Mouse (Mus musculus): Measurements from ENCODE around the gene Rfx8. TPM values are rescaled to one million over a fixed set of nuclear protein-coding genes. Genes with fewer than 3 reads are reported as not detected.

Rfx8 gene
- polyA plus RNA-seq, 1 experiment: 0.16 TPM

- Histone ChIP-seq H3K36me3 (ENCODE audit: control insufficient read depth, insufficient read depth) (no peaks in the 10 kb centered on the region), H3K27me3 (ENCODE audit: control insufficient read depth, insufficient read depth, insufficient read length) (no peaks in the 10 kb centered on the region), H3K4me3 (no peak overlapping the region), H3K4me2 (ENCODE audit: low read depth) (no peak overlapping the region), H3ac (ENCODE audit: control insufficient read depth, insufficient read length) (no peak overlapping the region), H3K79me2 (ENCODE audit: control insufficient read depth, insufficient read depth) (no peaks in the 10 kb centered on the region)
- TF ChIP-seq POLR2AphosphoS2 (IDR thresholded peaks at IDR 0.05; ENCODE audit: insufficient read length, low read depth) (no peak), E2F4 (IDR thresholded peaks at IDR 0.05; ENCODE audit: insufficient read depth) (no peak), MAX (IDR thresholded peaks at IDR 0.05; ENCODE audit: low read depth) (no peak), REST (IDR thresholded peaks at IDR 0.05; ENCODE audit: insufficient read depth, insufficient read length) (no peak), MYOD1 (IDR thresholded peaks at IDR 0.05; ENCODE audit: control insufficient read depth in 1 of 3, insufficient read length in 2 of 3, low read depth in 2 of 3) (no peak), MYOG (IDR thresholded peaks at IDR 0.05; ENCODE audit: control insufficient read depth in 1 of 3, insufficient read depth in 1 of 3, insufficient read length in 2 of 3, low read depth in 2 of 3) (no peak), TCF12 (IDR thresholded peaks at IDR 0.05; ENCODE audit: insufficient read depth, poor library complexity, severe bottlenecking) (no peak), USF1 (IDR thresholded peaks at IDR 0.05; ENCODE audit: low read depth) (no peak), SRF (IDR thresholded peaks at IDR 0.05; ENCODE audit: control insufficient read depth, insufficient read length, low read depth) (no peak), CEBPB (IDR thresholded peaks at IDR 0.05; ENCODE audit: insufficient read depth, poor library complexity, severe bottlenecking) (no peak), TCF3 (IDR thresholded peaks at IDR 0.05; ENCODE audit: insufficient read length, low read depth) (no peak), POLR2A (IDR thresholded peaks at IDR 0.05; ENCODE audit: insufficient read length, low read depth) (no peak)
Measured at GRCm38 (mm10) chr1:39618524-39618923, 102.3 kb downstream of the Rfx8 start.

GRCm38 (mm10) chr1:39615526-39615925 lies 105.3 kb downstream of the Rfx8 start:
- Histone ChIP-seq H3K4me3 (no peak overlapping the region), H3K27me3 (ENCODE audit: control insufficient read depth, insufficient read depth, insufficient read length) (no peaks in the 10 kb centered on the region), H3K79me2 (ENCODE audit: control insufficient read depth, insufficient read depth) (no peaks in the 10 kb centered on the region), H3K4me2 (ENCODE audit: low read depth) (no peak overlapping the region), H3K36me3 (ENCODE audit: control insufficient read depth, insufficient read depth) (no peaks in the 10 kb centered on the region), H3ac (ENCODE audit: control insufficient read depth, insufficient read length) (no peak overlapping the region)
- no peak for TF ChIP-seq USF1 (IDR thresholded peaks at IDR 0.05; ENCODE audit: low read depth)
- no peak for TF ChIP-seq MYOD1 (IDR thresholded peaks at IDR 0.05; ENCODE audit: control insufficient read depth in 1 of 3, insufficient read length in 2 of 3, low read depth in 2 of 3)

Other genes starting within 250 kb of the Rfx8 start
- gene Tbc1d8, start 242.2 kb downstream of the Rfx8 start, polyA plus RNA-seq (2012; fragmentation: generic; extraction: Trizol): 5.8 TPM
- gene Cnot11, start 186.0 kb downstream of the Rfx8 start, polyA plus RNA-seq (2012; fragmentation: generic; extraction: Trizol): 16.8 TPM
- 17.9 TPM for gene Rnf149, start 143.6 kb downstream of the Rfx8 start, polyA plus RNA-seq (2012; fragmentation: generic; extraction: Trizol)
- gene Creg2, start 69.5 kb downstream of the Rfx8 start, polyA plus RNA-seq (2012; fragmentation: generic; extraction: Trizol): not detected
- 0.20 TPM for gene Gm3646, start 84.3 kb upstream of the Rfx8 start, polyA plus RNA-seq (2012; fragmentation: generic; extraction: Trizol)
- 147 TPM for gene Map4k4, start 179.9 kb upstream of the Rfx8 start, polyA plus RNA-seq (2012; fragmentation: generic; extraction: Trizol)